Comparison of ENCODE assay signal across 21 mouse cellular contexts in genomic region chr13:42346414-42346813, GRCm38 (mm10). TPM values are rescaled to one million over a fixed set of nuclear protein-coding genes. Genes with fewer than 3 reads are reported as not detected.
DNase-seq lines count a peak whose midpoint lies in the region; ATAC-seq and TF ChIP-seq lines count a peak whose summit lies in the region.
"Had no signal": no experiment of that assay in that cellular context is flagged by ENCODE, and none has a peak within 500 bp of the region (broad histone marks: within the 10 kb centered on the region; RNA-seq: fewer than 3 reads in every experiment).

No protein-coding gene starts in this region.

- H3K4me3 ChIP-seq in limb, embryonic 10.5 days: no peak overlapping the region
- H3K4me3 ChIP-seq: erythroblast, embryonic 14.5 days; forebrain, embryonic 15.5 days; midbrain, embryonic 10.5 days had no signal

- 35% methylated on average over 7 of the region's 7 CpGs for WGBS in limb, embryonic 10.5 days

- no peaks in the 10 kb centered on the region for H3K36me3 ChIP-seq in limb, embryonic 10.5 days
- H3K36me3 ChIP-seq: forebrain, embryonic 15.5 days; G1E; midbrain, embryonic 10.5 days had no signal

- H3K27me3 ChIP-seq in Patski: no peaks in the 10 kb centered on the region
- no peaks in the 10 kb centered on the region for H3K27me3 ChIP-seq in limb, embryonic 10.5 days (ENCODE audit: low read depth, poor library complexity, severe bottlenecking)
- H3K27me3 ChIP-seq: forebrain, embryonic 15.5 days had no signal

- DNase-seq in Patski (ENCODE audit: low read depth, low spot score): peak; percentile 98
- peak; percentile 12 for DNase-seq in brain, embryonic 14.5 days (ENCODE audit: low read depth)
- DNase-seq in kidney, adult 9 months: peak; percentile 60
- DNase-seq in kidney, postnatal 36 days: peak; percentile 39 to 54
- no peak for DNase-seq in right cerebral cortex, postnatal 36 days (ENCODE audit: low spot score in 2 of 2)
- DNase-seq in left cerebral cortex, postnatal 14 days (ENCODE audit: low spot score in 2 of 2): no peak
- no peak for DNase-seq in limb, embryonic 10.5 days (ENCODE audit: low spot score)
- DNase-seq: adrenal gland, postnatal 25 days; cerebellum, adult 8-10 months; heart, postnatal 4 days; layer of hippocampus, adult 9-11 months; liver; liver, postnatal 0 days; right cerebral cortex, postnatal 4 days; thymus, adult 2 months had no signal

- TF ChIP-seq POLR2A in brain, embryonic 14.5 days (IDR thresholded peaks at IDR 0.05; ENCODE audit: borderline replicate concordance, extremely low read depth, insufficient read depth, insufficient read length, poor library complexity, severe bottlenecking): no peak

- peak; percentile 60 for ATAC-seq in Patski
- ATAC-seq: activated CD4-positive, CD25-positive, alpha-beta regulatory T cell, adult 4 months; forebrain, embryonic 15.5 days; inflammation-experienced regulatory T-cells, adult 6 months; liver, postnatal 0 days had no signal

- no peak overlapping the region for H3K27ac ChIP-seq in limb, embryonic 10.5 days
- H3K27ac ChIP-seq: forebrain, embryonic 15.5 days; midbrain, embryonic 10.5 days had no signal

- no peaks in the 10 kb centered on the region for H3K9me3 ChIP-seq in limb, embryonic 10.5 days (replicated peaks)
- H3K9me3 ChIP-seq: forebrain, embryonic 15.5 days; G1E; midbrain, embryonic 10.5 days had no signal

- no peak for TF ChIP-seq CTCF in Patski (IDR thresholded peaks at IDR 0.05)
- no peak for TF ChIP-seq CTCF in brain, embryonic 14.5 days (IDR thresholded peaks at IDR 0.05; ENCODE audit: borderline replicate concordance, extremely low read depth, insufficient read depth, insufficient read length)

- POLR2A ChIA-PET in Patski (lab: Charles Lee): interaction anchor here (0.6 to 2.0 kb wide), 5 partner anchors 37 to 230 kb away, joined by 3 to 7 read pairs (median 5); partner anchors contain the start of gene Edn1

- CTCF ChIA-PET in Patski (lab: Charles Lee): interaction anchor here (1.0 to 1.5 kb wide), 6 partner anchors 10 to 240 kb away, joined by 3 to 8 read pairs (median 3); no protein-coding TSS in a partner anchor

- intact Hi-C loops in left cerebral cortex, postnatal 14 days (cut with DNase I): no loop called here

- in situ Hi-C loops in Patski (cut with MboI; ENCODE audit: low pct_unique_long_range_greater_than_20kb): loop anchor here (5.0 kb wide), 1 partner anchor 39 kb away; no protein-coding TSS in a partner anchor

- H3K4me1 ChIP-seq in limb, embryonic 10.5 days: no peaks in the 10 kb centered on the region
- H3K4me1 ChIP-seq: forebrain, embryonic 15.5 days had no signal

RNA-seq across cellular contexts. Expression of gene Edn1, which starts 45.1 kb away (rescaled TPM):
- polyA plus RNA-seq in Patski (2021): 152 TPM
- polyA plus RNA-seq in brain, embryonic 14.5 days (2012; rRNA removed): 1.3 and 2.1 TPM in 2 replicates
- 1 to 10 TPM; 4.0 to 4.2 TPM for total RNA-seq in left cerebral cortex, postnatal 14 days (2021)
- 0.58 and 0.65 TPM in 2 replicates for polyA plus RNA-seq in limb, embryonic 10.5 days (2016; fragmentation: Nextera tagmentation; extraction: Ambion mirVana)
- polyA plus RNA-seq: activated CD4-positive, CD25-positive, alpha-beta regulatory T cell, adult 4 months; erythroblast, embryonic 14.5 days; G1E; inflammation-experienced regulatory T-cells, adult 6 months had no signal

Comparison
In these comparisons a context has a peak if more than half of its experiments do, and no peak if none do; other contexts are left out.
1. DNase-seq: peak in Patski (single experiment), brain, embryonic 14.5 days (single experiment), kidney, adult 9 months (single experiment) and kidney, postnatal 36 days (2 of 2); none in right cerebral cortex, postnatal 36 days (0 of 2), left cerebral cortex, postnatal 14 days (0 of 2) and limb, embryonic 10.5 days (single experiment).
2. RNA of gene Edn1, which starts 45.1 kb away (polyA plus RNA-seq): 152 TPM in Patski (single experiment); 1.3 to 2.1 TPM in brain, embryonic 14.5 days and 0.58 to 0.65 TPM in limb, embryonic 10.5 days; every median in the first group is over 10 times any median in the second.